Mouse (Mus musculus): Measurements from ENCODE around the gene Trnt1. TPM values are rescaled to one million over a fixed set of nuclear protein-coding genes. Genes with fewer than 3 reads are reported as not detected.

The Trnt1 gene
- 67.1 and 68.5 TPM in 2 replicates for polyA plus RNA-seq (2015; fragmentation: Nextera tagmentation; extraction: Ambion mirVana)

GRCm38 (mm10) chr6:106768640-106769289, at the start of gene Trnt1:
Gene Trnt1 (plus strand): TSS chr6:106769120.
- 9% methylated on average over 35 of the region's 35 CpGs for WGBS

GRCm38 (mm10) chr6:106725642-106726041, 43.3 kb upstream of the Trnt1 start:
- no peak for ATAC-seq
- H3K9ac ChIP-seq (replicated peaks), result no peak overlapping the region
- H3K36me3 ChIP-seq, result no peaks in the 10 kb centered on the region
- WGBS, result 88% methylated on average over 4 of the region's 4 CpGs
- H3K27ac ChIP-seq, result no peak overlapping the region
- no peaks in the 10 kb centered on the region for H3K9me3 ChIP-seq
- H3K4me1 ChIP-seq (replicated peaks), result no peaks in the 10 kb centered on the region
- no peak overlapping the region for H3K4me3 ChIP-seq (replicated peaks)
- H3K4me2 ChIP-seq (replicated peaks), result no peak overlapping the region
- no peaks in the 10 kb centered on the region for H3K27me3 ChIP-seq

More at GRCm38 (mm10) chr6:106768640-106769289, at the start of gene Trnt1:
- peak within 1 kb of the TSS; percentile 77 for H3K9ac ChIP-seq (replicated peaks)
- no peak within 1 kb of the TSS; the same call in 1 of the 2 replicates for H3K27ac ChIP-seq
- peaks cover 17% of the 10 kb centered on the region for H3K36me3 ChIP-seq
- peak; percentile 99 for ATAC-seq
- no peaks in the 10 kb centered on the region for H3K9me3 ChIP-seq
- peak within 1 kb of the TSS; percentile 80 for H3K4me3 ChIP-seq (replicated peaks)
- peaks cover 12% of the 10 kb centered on the region for H3K4me1 ChIP-seq (replicated peaks)
- H3K27me3 ChIP-seq, result peaks cover 4% of the 10 kb centered on the region; the same call in 1 of the 2 replicates
- H3K4me2 ChIP-seq (replicated peaks), result peak within 1 kb of the TSS; percentile 96

GRCm38 (mm10) chr6:106726078-106726477, 42.8 kb upstream of the Trnt1 start:
- Histone ChIP-seq H3K4me3 (replicated peaks) (no peak overlapping the region), H3K4me2 (replicated peaks) (no peak overlapping the region), H3K27me3 (no peaks in the 10 kb centered on the region), H3K4me1 (replicated peaks) (no peaks in the 10 kb centered on the region), H3K36me3 (no peaks in the 10 kb centered on the region), H3K9me3 (no peaks in the 10 kb centered on the region), H3K27ac (no peak overlapping the region), H3K9ac (replicated peaks) (no peak overlapping the region)
- ATAC-seq, result no peak
- 76% methylated on average over 6 of the region's 6 CpGs for WGBS

- Histone ChIP-seq H3K9me3 (no peaks in the 10 kb centered on the region), H3K36me3 (no peaks in the 10 kb centered on the region), H3K4me3 (replicated peaks) (no peak overlapping the region), H3K27me3 (no peaks in the 10 kb centered on the region), H3K9ac (replicated peaks) (no peak overlapping the region), H3K4me2 (replicated peaks) (no peak overlapping the region), H3K27ac (no peak overlapping the region), H3K4me1 (replicated peaks) (no peaks in the 10 kb centered on the region)
- no peak for ATAC-seq
- WGBS, result 77% methylated on average over 1 of the region's 1 CpGs
Observed at GRCm38 (mm10) chr6:106727703-106728102, 41.2 kb upstream of the Trnt1 start.

GRCm38 (mm10) chr6:106729682-106730314, 39.1 kb upstream of the Trnt1 start:
- Histone ChIP-seq H3K4me1 (replicated peaks) (no peaks in the 10 kb centered on the region), H3K36me3 (no peaks in the 10 kb centered on the region), H3K9me3 (no peaks in the 10 kb centered on the region), H3K27ac (no peak overlapping the region), H3K9ac (replicated peaks) (no peak overlapping the region), H3K4me3 (replicated peaks) (no peak overlapping the region), H3K4me2 (replicated peaks) (no peak overlapping the region), H3K27me3 (no peaks in the 10 kb centered on the region)
- no peak for ATAC-seq
- 81% methylated on average over 4 of the region's 4 CpGs for WGBS

GRCm38 (mm10) chr6:106732563-106732962, 36.4 kb upstream of the Trnt1 start:
- Histone ChIP-seq H3K4me3 (replicated peaks) (no peak overlapping the region), H3K4me1 (replicated peaks) (no peaks in the 10 kb centered on the region), H3K27ac (no peak overlapping the region), H3K9ac (replicated peaks) (no peak overlapping the region), H3K9me3 (no peaks in the 10 kb centered on the region), H3K36me3 (no peaks in the 10 kb centered on the region), H3K27me3 (no peaks in the 10 kb centered on the region), H3K4me2 (replicated peaks) (no peak overlapping the region)
- WGBS, result 90% methylated on average over 4 of the region's 4 CpGs
- no peak for ATAC-seq

- no peak for ATAC-seq
- Histone ChIP-seq H3K4me3 (replicated peaks) (no peak overlapping the region), H3K4me1 (replicated peaks) (no peaks in the 10 kb centered on the region), H3K27me3 (no peaks in the 10 kb centered on the region), H3K9me3 (no peaks in the 10 kb centered on the region), H3K9ac (replicated peaks) (no peak overlapping the region), H3K4me2 (replicated peaks) (no peak overlapping the region), H3K36me3 (no peaks in the 10 kb centered on the region), H3K27ac (no peak overlapping the region)
- WGBS, result 84% methylated on average over 3 of the region's 3 CpGs
Observed at GRCm38 (mm10) chr6:106738229-106738628, 30.7 kb upstream of the Trnt1 start.

- 95% methylated on average over 1 of the region's 1 CpGs for WGBS
- no peaks in the 10 kb centered on the region for H3K27me3 ChIP-seq
- ATAC-seq, result no peak
- H3K9ac ChIP-seq (replicated peaks), result no peak overlapping the region
- no peak overlapping the region for H3K4me2 ChIP-seq (replicated peaks)
- H3K9me3 ChIP-seq, result no peaks in the 10 kb centered on the region
- no peaks in the 10 kb centered on the region for H3K36me3 ChIP-seq
- no peak overlapping the region for H3K27ac ChIP-seq
- no peak overlapping the region for H3K4me3 ChIP-seq (replicated peaks)
- no peaks in the 10 kb centered on the region for H3K4me1 ChIP-seq (replicated peaks)
Observed at GRCm38 (mm10) chr6:106740244-106740825, 28.6 kb upstream of the Trnt1 start.

GRCm38 (mm10) chr6:106743556-106744233, 25.2 kb upstream of the Trnt1 start:
- no peaks in the 10 kb centered on the region for H3K9me3 ChIP-seq
- no peaks in the 10 kb centered on the region for H3K27me3 ChIP-seq
- H3K4me3 ChIP-seq (replicated peaks), result no peak overlapping the region
- no peaks in the 10 kb centered on the region for H3K36me3 ChIP-seq
- no peak for ATAC-seq
- H3K4me2 ChIP-seq (replicated peaks), result no peak overlapping the region
- WGBS, result 76% methylated on average over 7 of the region's 7 CpGs
- H3K4me1 ChIP-seq (replicated peaks), result no peaks in the 10 kb centered on the region
- H3K27ac ChIP-seq, result no peak overlapping the region
- H3K9ac ChIP-seq (replicated peaks), result no peak overlapping the region

- WGBS, result 86% methylated on average over 7 of the region's 7 CpGs
Observed at GRCm38 (mm10) chr6:106745673-106746394, 23.1 kb upstream of the Trnt1 start.

GRCm38 (mm10) chr6:106747251-106747650, 21.7 kb upstream of the Trnt1 start:
- H3K9me3 ChIP-seq, result no peaks in the 10 kb centered on the region
- 97% methylated on average over 5 of the region's 5 CpGs for WGBS
- H3K4me3 ChIP-seq (replicated peaks), result no peak overlapping the region
- no peaks in the 10 kb centered on the region for H3K27me3 ChIP-seq
- H3K9ac ChIP-seq (replicated peaks), result no peak overlapping the region
- no peaks in the 10 kb centered on the region for H3K4me1 ChIP-seq (replicated peaks)
- ATAC-seq, result no peak
- no peaks in the 10 kb centered on the region for H3K36me3 ChIP-seq
- no peak overlapping the region for H3K27ac ChIP-seq
- H3K4me2 ChIP-seq (replicated peaks), result no peak overlapping the region

More at GRCm38 (mm10) chr6:106745673-106746394, 23.1 kb upstream of the Trnt1 start:
- Histone ChIP-seq H3K27ac (no peak overlapping the region), H3K36me3 (no peaks in the 10 kb centered on the region), H3K27me3 (no peaks in the 10 kb centered on the region), H3K9me3 (no peaks in the 10 kb centered on the region), H3K9ac (replicated peaks) (no peak overlapping the region), H3K4me2 (replicated peaks) (no peak overlapping the region), H3K4me3 (replicated peaks) (no peak overlapping the region), H3K4me1 (replicated peaks) (no peaks in the 10 kb centered on the region)
- no peak for ATAC-seq

All from midbrain, embryonic 13.5 days (tissue).